Mouse (Mus musculus) hindbrain, embryonic 14.5 days (tissue): ENCODE results near the gene Vma21-ps. TPM values are rescaled to one million over a fixed set of nuclear protein-coding genes. Genes with fewer than 3 reads are reported as not detected.

Experiments
- polyA plus RNA-seq: library from polyadenylated mRNA; unstranded; fragments of >200 nt; fragmentation: Nextera tagmentation; extraction: Ambion mirVana; gene quantifications from 2 replicates; pipeline ENCODE4 v1.2.1, GENCODE M21; 2014

Vma21-ps gene
- polyA plus RNA-seq, 1 experiment from 2014 or later: not detected

Other genes starting within 250 kb of the Vma21-ps start
- gene Smc2, start 58.0 kb downstream of the Vma21-ps start, polyA plus RNA-seq: 38.3 and 48.6 TPM in 2 replicates
- gene Toporsl, start 99.0 kb upstream of the Vma21-ps start, polyA plus RNA-seq: not detected in 2 replicates